Mouse (Mus musculus) forebrain, embryonic 12.5 days (tissue): ENCODE data around the gene Prdm5. TPM values are rescaled to one million over a fixed set of nuclear protein-coding genes. Genes with fewer than 3 reads are reported as not detected.

Experiments
- ATAC-seq: fragments of 200-750 bp; cut with Nextera tagmentation; 2 replicates; pipeline ENCODE4 v1.8.0; 2017; ENCODE audit warnings: moderate TSS enrichment; ENCODE audit not compliant: low FRiP score
- H3K27ac ChIP-seq: fragments of 300-500 bp; sonication (generic); 2 replicates; pipeline ENCODE4 v1.5.1; 2016; ENCODE audit warnings: mild to moderate bottlenecking
- H3K27me3 ChIP-seq: fragments of 300-500 bp; sonication (generic); 2 replicates; pipeline ENCODE4 v1.6.1; 2016; ENCODE audit warnings: mild to moderate bottlenecking
- H3K36me3 ChIP-seq: fragments of 300-500 bp; sonication (generic); replicated peaks from 2 replicates; pipeline ENCODE4 v1.6.1; 2016; ENCODE audit warnings: mild to moderate bottlenecking
- H3K4me1 ChIP-seq: fragments of 300-500 bp; sonication (generic); 2 replicates; pipeline ENCODE4 v1.6.1; 2016
- H3K4me2 ChIP-seq: fragments of 300-500 bp; sonication (generic); 2 replicates; pipeline ENCODE4 v1.6.1; 2016; ENCODE audit warnings: mild to moderate bottlenecking, moderate library complexity
- H3K4me3 ChIP-seq: fragments of 300-500 bp; sonication (generic); replicated peaks from 2 replicates; pipeline ENCODE4 v1.5.1; 2016; ENCODE audit warnings: mild to moderate bottlenecking
- H3K9ac ChIP-seq: fragments of 300-500 bp; sonication (generic); 2 replicates; pipeline ENCODE4 v1.6.1; 2016; ENCODE audit warnings: mild to moderate bottlenecking
- H3K9me3 ChIP-seq: fragments of 300-500 bp; sonication (generic); 2 replicates; pipeline ENCODE4 v1.6.1; 2016
- WGBS: fragments of 180-500 bp; shearing (Covaris S2); methylation state at CpG from one replicate; pipeline ENCODE4 v1.1.7; 2016; 5-methylcytosine and 5-hydroxymethylcytosine counted together
- polyA plus RNA-seq: library from polyadenylated mRNA; unstranded; fragments of >200 nt; fragmentation: Nextera tagmentation; extraction: Ambion mirVana; gene quantifications from 2 replicates; pipeline ENCODE4 v1.2.1, GENCODE M21; 2016

The Prdm5 gene
- polyA plus RNA-seq, 1 experiment from 2014 or later, result 13.2 TPM

- no peaks in the 10 kb centered on the region for H3K36me3 ChIP-seq
- no peak overlapping the region for H3K4me3 ChIP-seq
- H3K9me3 ChIP-seq, result no peaks in the 10 kb centered on the region
- H3K4me2 ChIP-seq, result no peak overlapping the region
- H3K27me3 ChIP-seq, result no peaks in the 10 kb centered on the region
- H3K9ac ChIP-seq, result no peak overlapping the region
- peaks cover 6% of the 10 kb centered on the region; the same call in 1 of the 2 replicates for H3K4me1 ChIP-seq
- 57% methylated on average over 6 of the region's 6 CpGs for WGBS
- no peak overlapping the region for H3K27ac ChIP-seq
- 0 out of 2 replicates have a peak, but pooled peaks have one; percentile 17 for ATAC-seq
Measured at GRCm38 (mm10) chr6:65969386-65970111, 190.8 kb downstream of the Prdm5 start.

GRCm38 (mm10) chr6:65970410-65970809 lies 191.6 kb downstream of the Prdm5 start:
- ATAC-seq, result no peak

More at GRCm38 (mm10) chr6:65970410-65970809, 191.6 kb downstream of the Prdm5 start:
- WGBS, result 85% methylated on average over 9 of the region's 9 CpGs
- Histone ChIP-seq H3K4me2 (no peak overlapping the region), H3K27ac (no peak overlapping the region), H3K27me3 (no peaks in the 10 kb centered on the region), H3K9me3 (no peaks in the 10 kb centered on the region), H3K4me3 (no peak overlapping the region), H3K9ac (no peak overlapping the region), H3K4me1 (peaks cover 6% of the 10 kb centered on the region; the same call in 1 of the 2 replicates), H3K36me3 (no peaks in the 10 kb centered on the region)

Other genes starting within 250 kb of the Prdm5 start
- gene Ndnf, start 107.4 kb upstream of the Prdm5 start, polyA plus RNA-seq, result 4.7 and 5.9 TPM in 2 replicates
- gene 4930544G11Rik, start 173.6 kb downstream of the Prdm5 start, polyA plus RNA-seq, result not detected in 2 replicates